Mouse (Mus musculus) ES-Bruce4 (cell line): Measurements from ENCODE around the gene Gm28635. TPM values are rescaled to one million over a fixed set of nuclear protein-coding genes. Genes with fewer than 3 reads are reported as not detected.

Experiments
- H3K27ac ChIP-seq: 2 replicates; pipeline ENCODE4 v1.5.1; 2012; ENCODE audit warnings: low read length, inconsistent platforms; ENCODE audit not compliant: insufficient read depth
- H3K27me3 ChIP-seq: 2 replicates; pipeline ENCODE4 v1.6.1; 2012; ENCODE audit warnings: mild to moderate bottlenecking, low read length, inconsistent platforms; ENCODE audit not compliant: control insufficient read depth, poor library complexity, insufficient read depth, severe bottlenecking
- H3K36me3 ChIP-seq: 2 replicates; pipeline ENCODE4 v1.6.1; 2012; ENCODE audit warnings: inconsistent platforms, mild to moderate bottlenecking, low read length, moderate library complexity; ENCODE audit not compliant: control insufficient read depth, poor library complexity, insufficient read depth, severe bottlenecking
- H3K4me1 ChIP-seq: one replicate; pipeline ENCODE4 v1.8.1; 2011; ENCODE audit warnings: low read length; ENCODE audit not compliant: control insufficient read depth, insufficient read depth
- H3K4me3 ChIP-seq: 2 replicates; pipeline ENCODE4 v1.5.1; 2011; ENCODE audit warnings: low read depth, mild to moderate bottlenecking, low read length
- H3K9ac ChIP-seq: 2 replicates; pipeline ENCODE4 v1.6.1; 2012; ENCODE audit warnings: low read depth, mild to moderate bottlenecking, inconsistent platforms; ENCODE audit not compliant: poor library complexity, severe bottlenecking
- H3K9me3 ChIP-seq: replicated peaks from 2 replicates; pipeline ENCODE4 v1.6.1; 2012; ENCODE audit warnings: mild to moderate bottlenecking, low read length, inconsistent platforms; ENCODE audit not compliant: control insufficient read depth, poor library complexity, insufficient read depth, severe bottlenecking
- CTCF ChIP-seq: IDR thresholded peaks from one replicate; pipeline ENCODE4 v1.8.1; 2011; ENCODE audit warnings: low read depth, low read length
- EP300 ChIP-seq: IDR thresholded peaks from 2 replicates; pipeline ENCODE4 v1.6.1; 2011; ENCODE audit warnings: low read depth, low read length; ENCODE audit not compliant: insufficient read depth
- POLR2A ChIP-seq: IDR thresholded peaks from one replicate; pipeline ENCODE4 v1.8.1; 2011; ENCODE audit warnings: low read length; ENCODE audit not compliant: insufficient read depth
- polyA plus RNA-seq: library from polyadenylated mRNA; stranded (reverse); fragments of >200 nt; gene quantifications from 2 replicates; pipeline ENCODE4 v1.2.4, GENCODE M21; 2011; ENCODE audit warnings: low read depth; ENCODE audit not compliant: missing spikeins, insufficient read depth, insufficient read length

Gene Gm28635
- polyA plus RNA-seq, 1 experiment = not detected

DNA sequence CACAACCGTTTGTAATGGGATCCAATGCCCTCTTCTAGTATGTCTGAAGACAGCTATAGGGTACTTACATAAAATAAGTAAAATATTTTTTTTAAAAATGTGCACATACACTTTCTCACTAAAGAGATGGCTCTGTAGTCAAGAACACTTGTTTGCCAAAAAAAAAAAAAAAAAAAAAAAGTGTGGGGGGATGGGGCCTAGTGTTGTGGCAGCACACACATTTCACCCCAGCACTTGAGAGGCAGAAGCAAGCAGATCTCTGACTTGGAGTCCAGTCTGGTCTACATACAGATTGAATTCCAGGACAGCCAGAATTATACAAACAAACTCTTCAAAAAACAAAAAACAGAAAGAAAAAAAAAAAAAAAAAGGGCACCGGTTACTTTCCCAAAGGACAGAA lies 42.9 kb upstream of the Gm28635 start:
- no peak overlapping the region for H3K4me3 ChIP-seq
- H3K27me3 ChIP-seq = no peaks in the 10 kb centered on the region
- no peaks in the 10 kb centered on the region for H3K4me1 ChIP-seq
- peaks cover 24% of the 10 kb centered on the region for H3K36me3 ChIP-seq
- TF ChIP-seq CTCF = no peak
- TF ChIP-seq EP300 = no peak
- no peak for TF ChIP-seq POLR2A
- H3K9ac ChIP-seq = no peak overlapping the region
- H3K27ac ChIP-seq = no peak overlapping the region
- no peaks in the 10 kb centered on the region for H3K9me3 ChIP-seq

DNA sequence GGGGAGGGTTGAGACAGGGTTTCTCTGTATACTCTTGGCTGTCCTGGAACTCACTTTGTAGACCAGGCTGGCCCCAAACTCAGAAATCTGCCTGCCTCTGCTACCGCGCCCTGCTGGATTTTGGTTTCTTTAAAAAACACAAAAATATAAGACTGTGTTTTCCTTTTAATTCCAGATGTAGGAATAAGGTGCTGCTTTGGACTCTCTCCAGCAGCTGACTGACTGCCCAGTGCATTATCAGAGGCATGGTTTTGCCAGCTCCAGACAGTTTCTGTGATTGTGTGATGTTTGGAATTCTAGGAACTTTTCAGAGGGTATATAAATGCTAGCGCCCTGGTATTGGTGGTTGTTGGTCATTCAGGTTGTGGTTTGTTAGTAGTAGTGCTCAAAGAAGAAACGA lies 39.5 kb upstream of the Gm28635 start:
- Histone ChIP-seq H3K36me3 (peaks cover 4% of the 10 kb centered on the region; the same call in 1 of the 2 replicates), H3K9ac (0 out of 2 replicates have a peak overlapping the region, but pooled peaks have one; percentile 62), H3K27me3 (no peaks in the 10 kb centered on the region), H3K27ac (no peak overlapping the region), H3K9me3 (no peaks in the 10 kb centered on the region), H3K4me3 (no peak overlapping the region), H3K4me1 (no peaks in the 10 kb centered on the region)
- TF ChIP-seq EP300 = no peak
- no peak for TF ChIP-seq POLR2A
- no peak for TF ChIP-seq CTCF

DNA sequence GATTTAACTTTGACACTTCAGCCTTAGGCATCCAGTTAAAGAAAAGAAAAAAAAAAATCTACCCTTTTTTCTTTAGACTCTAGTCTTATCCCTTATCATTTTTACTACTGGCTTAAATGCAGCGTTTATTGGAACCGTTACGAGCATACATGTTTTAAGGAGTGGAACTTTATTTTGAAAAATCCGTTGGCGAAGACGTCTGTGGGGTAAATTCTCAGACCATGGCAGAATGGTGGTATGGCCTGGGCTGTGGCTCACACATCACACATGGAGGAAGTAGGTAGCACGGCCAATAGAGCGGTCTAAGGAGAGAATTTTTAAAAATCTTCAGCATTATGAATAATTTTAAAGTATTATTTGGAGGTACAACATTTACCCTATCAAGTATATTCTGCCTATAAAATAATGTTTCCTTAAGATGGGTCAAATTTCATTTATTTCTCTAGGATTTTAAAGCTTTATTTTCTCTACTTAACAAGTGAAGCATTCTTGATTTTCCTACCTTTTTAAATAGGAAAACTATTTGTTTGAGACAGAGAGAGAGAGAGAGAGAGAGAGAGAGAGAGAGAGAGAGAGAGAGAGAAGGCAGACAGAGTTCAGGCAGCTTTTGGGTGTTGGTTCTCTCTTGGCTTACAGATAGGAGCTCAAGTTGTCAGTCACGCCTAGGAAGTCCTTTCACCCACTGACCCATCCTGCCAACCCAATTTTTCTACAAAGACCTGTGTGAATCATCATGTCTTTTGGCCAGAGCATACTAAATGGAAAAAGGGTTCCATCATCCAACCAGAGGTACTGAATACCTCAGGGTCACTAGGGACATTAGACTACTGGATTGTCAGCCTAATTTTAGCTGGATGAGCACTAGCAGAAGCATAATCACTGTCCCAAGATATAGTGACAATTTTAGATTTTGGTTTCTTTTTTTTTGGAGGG lies 38.8 kb upstream of the Gm28635 start:
- peak overlapping the region; percentile 32 for H3K4me3 ChIP-seq
- H3K4me1 ChIP-seq = no peaks in the 10 kb centered on the region
- peak overlapping the region; percentile 62 for H3K9ac ChIP-seq
- TF ChIP-seq EP300 (no peak), CTCF (no peak)
- H3K9me3 ChIP-seq = no peaks in the 10 kb centered on the region
- H3K27me3 ChIP-seq = no peaks in the 10 kb centered on the region
- no peaks in the 10 kb centered on the region for H3K36me3 ChIP-seq
- H3K27ac ChIP-seq = peak overlapping the region; percentile 63; the same call in 1 of the 2 replicates

DNA sequence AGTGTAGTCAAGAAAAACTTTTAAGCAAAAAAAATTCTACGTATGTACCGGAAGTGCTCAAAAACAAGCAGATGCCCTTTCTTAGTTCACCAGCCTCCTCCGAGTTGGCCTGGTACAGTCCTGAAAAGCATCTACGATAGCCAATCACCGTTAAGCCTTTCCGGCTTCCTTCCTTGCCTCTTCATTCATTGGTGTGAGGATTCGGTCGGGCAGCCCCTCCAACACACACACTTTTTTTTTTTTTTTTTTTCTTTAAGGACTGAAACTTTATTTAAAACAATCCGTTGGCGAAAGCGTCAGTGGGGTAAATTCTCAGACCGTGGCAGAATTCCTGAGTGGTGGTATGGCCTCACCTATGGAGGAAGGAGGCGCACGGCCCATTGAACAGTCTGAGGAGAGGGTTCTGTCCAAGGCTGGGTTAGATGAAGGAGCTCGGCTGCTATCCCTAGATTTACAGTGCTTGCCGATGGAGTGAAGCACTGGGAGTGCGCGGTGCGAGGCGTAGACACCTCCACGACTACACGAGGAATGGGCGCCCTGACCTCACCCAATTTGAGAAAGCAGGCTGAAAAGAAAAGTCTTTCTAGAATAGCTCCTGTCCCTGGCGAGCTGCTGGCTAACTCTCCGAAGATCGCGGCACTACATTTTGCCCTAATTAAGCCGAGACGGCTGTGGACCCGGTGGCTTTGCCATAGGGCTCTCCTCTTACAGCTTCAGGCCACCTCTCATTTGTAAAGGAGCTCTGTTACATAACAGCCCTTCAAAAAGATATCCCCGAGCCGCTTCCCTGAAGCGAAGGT lies 37.9 kb upstream of the Gm28635 start:
- TF ChIP-seq EP300 (no peak), CTCF (no peak), POLR2A (no peak)
- peak overlapping the region; percentile 62 for H3K9ac ChIP-seq
- no peaks in the 10 kb centered on the region for H3K4me1 ChIP-seq
- peaks cover 5% of the 10 kb centered on the region; the same call in 1 of the 2 replicates for H3K36me3 ChIP-seq
- H3K27ac ChIP-seq = peak overlapping the region; percentile 63
- peak overlapping the region; percentile 89 for H3K4me3 ChIP-seq
- H3K9me3 ChIP-seq = no peaks in the 10 kb centered on the region
- no peaks in the 10 kb centered on the region for H3K27me3 ChIP-seq

DNA sequence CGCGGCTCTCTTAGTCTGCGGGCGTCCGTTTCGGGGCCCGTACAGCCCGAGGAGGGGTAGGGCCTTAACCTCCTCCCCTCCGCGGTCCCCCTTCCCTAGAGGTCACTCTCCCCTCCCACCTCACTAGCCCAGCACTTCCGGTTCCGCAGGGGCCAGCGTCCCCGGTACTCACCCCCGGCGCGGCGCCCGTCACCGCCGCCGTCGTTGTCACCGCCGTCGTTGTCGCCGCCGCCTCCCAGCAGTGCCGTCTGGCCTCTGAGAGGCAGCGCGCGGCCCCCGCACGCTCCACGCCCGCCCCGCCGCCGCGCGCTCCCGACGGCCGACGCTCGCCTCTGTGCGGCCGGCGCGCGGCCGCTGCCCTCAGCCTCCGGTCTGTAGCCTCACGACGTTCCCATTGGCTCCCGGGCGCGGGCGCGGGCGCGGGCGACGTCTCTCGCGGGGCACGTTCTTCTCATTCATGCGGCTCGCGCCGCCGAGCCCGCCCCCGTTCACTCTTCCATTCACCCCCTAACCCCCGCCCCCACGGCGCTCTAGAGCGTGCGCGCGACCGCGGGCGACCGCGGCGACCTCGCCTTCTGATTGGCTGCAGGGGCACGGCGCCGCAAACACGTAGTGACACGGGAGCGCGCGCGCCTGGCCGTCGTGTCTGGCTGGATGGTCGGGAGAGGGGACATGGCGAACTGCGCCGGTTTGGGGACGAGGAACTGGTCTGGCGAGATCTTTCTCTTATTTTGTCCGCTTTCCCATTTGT lies 37.1 kb upstream of the Gm28635 start, which contains the start of gene Zdhhc5:
Gene Zdhhc5, minus strand, starts transcription at position 370 of the 751 bp plus-strand sequence.
- Histone ChIP-seq H3K27me3 (no peaks in the 10 kb centered on the region), H3K4me3 (peak within 1 kb of the TSS; percentile 96), H3K9me3 (no peaks in the 10 kb centered on the region), H3K27ac (peak within 1 kb of the TSS; percentile 69), H3K9ac (peak within 1 kb of the TSS; percentile 98), H3K36me3 (peaks cover 12% of the 10 kb centered on the region), H3K4me1 (no peaks in the 10 kb centered on the region)
- TF ChIP-seq EP300 (no peak), POLR2A (peak; percentile 58), CTCF (no peak)
